Mouse (Mus musculus) right cerebral cortex, postnatal 25 days (tissue): ENCODE measurements at regions not wholly inside any gene's neighbourhood (a gene's known extent, or its start where the extent isn't known, plus 50 kb on each side); places are given as distances from the start of the nearest gene placed in this dataset.

ENCODE experiments used
- DNase-seq: peaks from one replicate; pipeline ENCODE4 v3.0.0; 2022

DNA sequence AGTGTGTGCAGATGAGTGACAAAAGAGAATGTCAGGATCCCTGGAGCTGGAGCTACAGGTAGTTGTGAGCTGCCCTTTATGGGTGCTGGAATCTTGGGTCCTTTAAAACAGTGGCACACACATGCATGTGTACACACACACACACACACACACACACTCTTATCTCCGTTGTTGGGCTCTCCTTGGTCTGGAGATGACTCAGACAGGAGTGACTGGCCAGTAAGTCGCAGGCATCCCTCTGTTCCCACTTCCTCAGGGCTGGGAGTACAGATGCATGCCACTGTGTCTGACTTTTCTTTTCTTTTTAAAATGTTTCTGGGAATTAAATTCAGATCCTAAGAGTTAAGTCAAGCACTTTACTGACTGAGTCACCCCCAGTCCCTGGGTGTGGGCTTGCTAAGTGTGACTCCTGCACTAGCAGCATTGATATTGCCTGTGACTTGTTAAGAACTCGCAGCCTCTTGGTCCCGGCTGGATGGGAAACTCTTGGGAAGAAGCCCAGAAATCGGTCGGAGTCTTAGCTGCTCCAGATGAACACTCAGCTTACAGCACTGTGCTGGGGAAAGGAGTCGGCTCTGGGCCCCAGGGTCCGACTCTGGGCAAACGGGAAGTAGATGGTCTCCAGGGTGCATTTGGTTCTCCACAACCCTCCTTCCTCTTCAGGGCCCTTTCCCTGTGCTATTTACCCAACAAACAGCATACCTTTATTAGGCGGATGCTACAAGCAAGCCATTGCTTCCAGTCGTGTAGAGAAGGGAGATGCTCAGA lies 233.0 kb upstream of the Cxcr4 start:
- DNase-seq, result no peak

DNA sequence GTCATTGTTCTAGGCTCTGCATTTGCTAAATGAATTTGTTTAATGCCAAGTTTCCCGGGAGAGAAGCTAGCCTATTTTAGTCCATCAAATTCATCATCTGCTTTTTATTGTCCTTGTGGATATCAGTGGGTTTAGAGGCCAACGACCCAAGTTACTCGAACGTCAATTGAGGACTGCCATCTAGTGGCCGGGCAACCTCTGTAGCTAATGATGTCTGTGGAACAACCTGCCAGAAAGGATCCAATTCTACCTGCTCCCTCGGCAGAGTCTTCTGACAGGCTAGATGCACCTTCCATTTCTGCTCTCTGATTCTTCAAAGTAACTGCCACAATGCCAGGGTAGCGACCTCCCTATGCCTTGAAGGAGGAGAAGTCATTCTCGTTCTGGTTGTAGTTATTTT lies 232.1 kb upstream of the Cxcr4 start:
- DNase-seq, result peak; percentile 36

DNA sequence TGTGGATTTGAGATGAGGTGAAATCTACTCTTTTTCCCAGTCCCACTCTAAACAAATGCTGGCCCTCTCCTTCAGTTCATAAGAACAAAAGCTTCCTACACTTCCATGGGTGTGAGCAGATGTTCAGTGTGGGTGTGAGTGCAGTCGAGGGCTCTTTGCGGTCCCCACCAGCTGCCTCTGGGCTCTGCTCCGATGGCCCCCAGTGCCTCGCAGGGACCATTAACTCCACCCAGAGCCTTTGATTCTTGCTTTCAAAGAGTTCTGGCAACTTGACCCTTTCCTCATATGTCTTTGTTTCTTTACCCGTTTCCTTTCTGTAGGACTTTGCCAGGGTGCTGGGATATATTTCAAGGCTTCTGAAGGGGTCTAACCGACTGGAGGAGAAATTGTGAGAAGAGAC lies 229.9 kb upstream of the Cxcr4 start:
- no peak for DNase-seq

DNA sequence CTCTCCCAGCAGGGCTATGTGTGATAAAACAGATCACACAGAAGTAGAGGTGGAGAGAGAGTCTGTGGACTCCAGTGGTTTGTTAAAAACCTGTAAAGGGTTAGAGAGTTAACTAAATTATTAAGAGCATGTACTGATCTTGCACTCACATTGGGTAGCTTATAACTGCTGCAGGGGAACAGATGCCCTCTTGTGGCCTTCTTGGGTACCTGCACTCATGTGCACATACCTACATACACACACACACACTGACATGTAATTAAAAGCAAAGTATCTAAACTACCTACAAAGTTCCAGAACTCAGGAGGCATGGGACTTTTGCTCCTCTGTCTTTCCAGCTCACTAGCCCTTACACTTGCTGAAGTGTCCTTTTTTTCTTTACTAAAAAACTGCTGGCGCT lies 228.4 kb upstream of the Cxcr4 start:
- DNase-seq, result no peak

DNA sequence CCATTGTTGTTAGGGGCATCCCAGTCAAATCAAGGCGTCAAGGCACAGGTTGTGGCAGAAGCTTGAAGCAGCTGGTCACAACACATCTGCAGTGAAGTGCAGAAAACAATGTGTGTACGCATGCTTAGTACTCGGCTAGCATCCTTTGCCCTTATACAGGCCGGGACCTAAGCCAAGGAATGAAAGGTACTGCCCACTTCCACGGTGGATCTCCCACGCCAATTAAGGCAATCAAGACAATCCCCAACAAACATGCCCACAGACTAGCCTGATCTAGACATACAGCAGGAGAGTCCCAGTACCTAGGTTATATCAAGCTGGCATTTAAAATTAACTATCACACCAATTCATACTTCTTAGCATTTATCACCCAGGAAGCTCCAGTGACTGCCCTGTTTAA lies 227.5 kb upstream of the Cxcr4 start:
- DNase-seq, result no peak

DNA sequence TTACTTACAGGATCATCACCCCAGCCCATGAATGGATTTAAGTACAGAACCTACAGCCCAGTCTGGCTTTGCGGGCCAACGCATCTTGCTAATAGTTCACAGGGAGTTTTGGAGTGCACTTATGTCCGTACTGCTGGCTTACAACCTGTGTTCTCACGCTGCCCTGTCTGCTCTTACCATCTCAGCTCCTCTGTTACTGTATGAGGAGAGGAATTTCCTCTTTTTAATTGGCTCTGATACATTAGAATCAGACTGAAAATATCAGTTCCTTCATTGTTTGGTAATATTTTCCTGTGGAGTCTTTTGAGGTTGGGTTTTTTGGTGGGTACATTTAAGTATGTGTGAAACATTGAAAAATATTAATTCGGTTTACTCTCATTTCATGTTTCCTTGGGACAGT lies 221.3 kb upstream of the Cxcr4 start:
- no peak for DNase-seq

DNA sequence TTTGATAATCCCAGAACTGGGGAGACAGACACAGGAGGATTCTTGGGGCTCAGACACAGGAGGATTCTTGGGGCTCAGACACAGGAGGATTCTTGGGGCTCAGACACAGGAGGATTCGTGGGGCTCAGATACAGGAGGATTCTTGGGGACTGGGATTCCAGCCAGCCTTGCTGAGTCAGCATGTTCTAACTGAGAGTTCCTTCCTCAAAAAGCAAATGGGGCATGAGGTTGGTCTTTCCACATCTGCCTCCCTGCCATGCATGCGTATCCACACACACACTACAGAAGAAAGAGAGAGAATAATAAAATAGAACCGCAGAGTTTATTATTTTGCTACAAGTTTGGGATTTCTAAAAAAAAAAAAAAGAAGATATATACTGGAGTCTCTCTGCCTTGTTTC lies 218.8 kb upstream of the Cxcr4 start:
- no peak for DNase-seq

DNA sequence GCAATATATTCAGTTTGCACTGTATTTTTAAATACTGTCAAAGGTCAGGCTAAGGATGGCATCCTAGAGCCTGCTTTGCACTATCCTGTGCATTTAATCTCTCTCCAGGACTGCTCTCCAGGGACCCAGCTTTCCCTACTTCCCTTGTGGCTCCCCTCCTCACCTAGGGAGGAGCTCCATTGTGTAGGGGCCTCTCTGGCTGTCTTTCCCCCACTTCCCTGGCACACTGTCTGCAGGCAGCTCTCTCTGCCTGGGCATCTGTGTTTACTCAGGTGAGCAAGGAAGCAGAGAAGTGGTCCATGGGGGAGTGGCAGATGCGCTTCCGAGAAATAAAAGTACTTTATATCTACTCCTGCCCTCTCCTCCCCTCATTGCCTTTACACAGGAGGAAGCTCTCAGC lies 218.0 kb upstream of the Cxcr4 start:
- no peak for DNase-seq

DNA sequence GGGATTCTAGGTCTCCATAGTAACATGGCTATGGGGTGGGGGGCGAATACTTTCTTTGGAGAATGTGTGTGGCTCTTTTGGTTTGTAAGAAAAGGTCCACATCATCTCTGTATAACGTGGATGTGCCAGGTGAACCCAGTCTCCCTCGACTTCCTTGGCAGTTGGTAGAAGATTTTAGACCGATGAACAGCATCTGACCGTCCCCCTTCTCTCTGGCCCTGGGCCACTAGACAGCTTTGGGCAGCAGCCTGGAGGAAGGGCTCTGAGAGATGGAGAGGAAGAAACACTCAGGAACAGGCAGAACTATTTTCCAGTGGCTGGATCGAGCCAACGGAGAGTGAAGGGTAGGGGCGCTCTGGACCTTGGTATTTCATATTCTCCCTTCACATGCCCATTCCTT lies 217.5 kb upstream of the Cxcr4 start:
- no peak for DNase-seq

DNA sequence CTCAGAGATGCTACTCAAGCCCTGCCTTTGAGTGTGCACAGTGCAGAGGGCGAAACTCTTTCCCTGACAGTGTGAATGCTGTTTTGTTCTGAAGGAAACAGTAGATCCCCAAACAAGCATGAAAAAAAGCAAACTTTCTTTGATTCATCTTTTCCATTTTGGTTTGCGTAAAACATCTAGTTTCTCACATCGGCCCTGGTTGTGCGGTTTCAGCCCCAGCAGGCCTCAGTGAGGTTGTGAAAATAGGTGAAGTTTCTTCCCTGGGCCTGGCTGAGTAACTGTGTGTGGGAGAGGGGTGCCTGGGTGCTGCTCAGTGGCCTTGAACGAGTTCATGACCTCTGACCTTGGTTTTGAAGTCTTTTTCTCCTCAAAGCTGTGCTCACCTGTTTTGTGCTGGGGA lies 216.5 kb upstream of the Cxcr4 start:
- DNase-seq, result no peak

DNA sequence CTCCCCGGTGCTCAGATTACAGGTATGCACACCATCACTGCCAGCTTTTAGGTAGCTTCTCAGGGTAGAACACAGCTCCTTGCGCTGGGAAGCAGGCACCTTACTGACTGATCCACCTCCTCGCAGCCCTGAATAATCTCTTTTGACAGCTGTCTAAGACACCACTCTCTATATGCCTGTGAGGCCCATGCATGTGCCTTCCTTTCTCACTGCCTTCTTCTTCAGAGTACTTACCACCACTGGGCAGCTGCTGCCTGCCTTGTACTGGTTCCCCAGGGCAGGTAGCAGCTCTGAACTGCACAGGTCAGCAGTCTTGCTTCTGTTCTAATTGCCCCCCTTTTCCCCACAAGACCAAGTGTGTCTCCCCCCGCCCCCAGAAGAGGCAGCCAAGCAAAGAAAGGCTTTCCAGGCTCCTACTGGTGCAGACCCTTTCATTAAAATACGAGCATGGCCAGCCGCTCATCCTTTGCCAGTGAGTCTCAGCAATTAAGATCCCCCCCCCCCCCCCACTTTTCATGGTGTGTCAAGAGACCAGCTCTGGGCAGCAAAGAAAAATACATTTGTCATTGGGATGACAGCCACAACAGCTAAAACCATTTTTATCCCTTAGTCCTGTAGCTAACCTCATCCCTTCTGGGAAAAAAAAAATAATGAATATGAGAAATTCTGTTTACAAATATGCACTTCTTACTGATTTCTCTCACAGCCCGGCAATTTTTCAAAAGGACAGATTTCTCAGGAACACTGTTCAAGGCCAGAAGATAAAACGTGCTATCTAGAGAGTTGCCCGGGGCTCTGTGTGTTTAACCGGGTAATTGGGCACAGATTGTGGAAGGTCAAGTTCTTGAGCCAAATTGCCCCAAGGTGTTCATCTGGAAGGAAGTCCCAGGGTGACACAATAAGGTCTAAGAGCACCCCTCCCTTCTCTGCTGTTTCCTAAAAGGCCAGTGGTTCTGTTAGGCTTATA lies 213.9 kb upstream of the Cxcr4 start:
- DNase-seq, result no peak

DNA sequence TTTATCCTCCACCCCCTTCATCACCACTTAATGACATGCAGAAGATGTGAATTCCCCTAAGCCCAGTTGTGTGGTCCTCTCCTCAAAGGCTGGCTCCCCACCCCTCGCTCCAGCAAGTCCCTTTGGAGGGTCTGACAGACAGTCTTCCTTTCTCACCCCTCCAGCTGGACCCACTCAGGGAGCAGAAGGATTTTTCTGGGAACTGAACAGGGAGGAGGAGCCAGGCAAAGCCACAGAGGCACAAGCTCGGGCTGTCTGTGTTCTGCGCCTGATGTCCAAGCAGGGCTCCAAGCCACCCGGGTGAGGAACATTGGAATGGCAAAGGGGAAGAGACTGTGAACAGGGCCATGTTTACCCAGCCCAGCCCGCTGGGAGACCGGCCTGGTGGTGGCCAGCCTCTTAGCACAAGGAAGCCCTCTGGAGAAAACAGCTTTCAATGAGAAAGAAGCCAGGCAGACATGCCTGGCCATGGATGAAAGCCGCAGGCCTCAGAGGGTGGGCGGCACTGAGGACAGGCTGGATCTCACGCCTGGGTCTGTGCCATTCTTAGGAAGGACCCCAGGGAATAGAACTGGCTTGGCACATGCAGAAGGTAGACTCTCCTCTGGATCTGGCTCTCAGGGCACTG lies 211.5 kb upstream of the Cxcr4 start:
- DNase-seq, result no peak

DNA sequence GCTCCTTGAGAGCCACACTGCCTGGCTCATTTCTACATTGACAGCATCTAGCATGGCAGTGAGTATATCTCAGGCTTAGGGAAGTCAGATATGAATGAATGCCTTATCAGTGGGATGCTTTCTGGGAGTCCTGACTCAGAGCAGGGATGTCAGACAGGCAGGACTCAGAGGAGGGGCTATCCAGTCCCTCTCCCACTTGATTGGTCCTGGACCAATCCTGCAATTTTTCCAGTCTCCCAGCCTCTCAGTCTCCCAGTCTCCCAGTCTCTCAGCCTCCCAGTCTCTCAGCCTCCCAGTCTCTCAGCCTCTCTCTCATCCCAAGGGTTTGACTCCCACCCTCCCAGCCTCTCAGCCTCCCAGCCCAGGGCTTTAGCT lies 211.0 kb upstream of the Cxcr4 start:
- DNase-seq, result no peak

DNA sequence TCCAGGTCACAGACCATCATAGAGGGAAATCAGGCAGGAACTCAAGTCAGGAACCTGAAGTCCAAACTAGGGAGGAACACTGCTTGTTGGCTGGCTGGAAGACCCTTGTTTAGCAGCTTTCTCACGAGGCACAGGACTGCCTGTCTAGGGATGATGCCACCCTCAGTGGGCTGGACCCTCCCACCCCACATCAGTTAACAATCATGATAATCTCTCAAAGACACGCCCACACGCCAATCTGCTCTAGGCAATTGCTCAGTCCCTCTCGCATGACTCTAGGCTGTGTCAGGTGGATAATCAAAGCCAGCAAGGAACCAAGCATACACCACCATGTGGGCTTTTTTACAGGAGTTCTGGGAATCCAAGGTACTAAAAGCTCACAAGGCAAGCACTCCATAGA lies 206.6 kb upstream of the Cxcr4 start:
- no peak for DNase-seq

DNA sequence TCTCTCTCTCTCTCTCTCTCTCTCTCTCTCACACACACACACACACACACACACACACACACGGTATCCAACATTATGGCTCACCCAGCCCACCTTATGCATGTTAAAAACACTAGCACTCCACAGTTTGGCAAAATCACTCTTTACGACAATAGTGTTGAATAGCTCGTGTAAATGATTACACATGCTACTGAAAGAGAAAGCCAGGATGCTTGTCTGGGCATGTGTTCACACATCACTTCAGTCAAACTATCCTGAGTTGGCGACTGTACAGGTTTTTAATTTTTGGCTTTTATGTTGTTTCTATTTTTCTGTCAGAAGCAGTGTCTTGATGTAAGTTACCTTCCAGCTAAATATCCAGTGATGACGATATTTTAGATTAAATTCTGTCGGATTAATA lies 203.6 kb upstream of the Cxcr4 start:
- DNase-seq, result no peak

DNA sequence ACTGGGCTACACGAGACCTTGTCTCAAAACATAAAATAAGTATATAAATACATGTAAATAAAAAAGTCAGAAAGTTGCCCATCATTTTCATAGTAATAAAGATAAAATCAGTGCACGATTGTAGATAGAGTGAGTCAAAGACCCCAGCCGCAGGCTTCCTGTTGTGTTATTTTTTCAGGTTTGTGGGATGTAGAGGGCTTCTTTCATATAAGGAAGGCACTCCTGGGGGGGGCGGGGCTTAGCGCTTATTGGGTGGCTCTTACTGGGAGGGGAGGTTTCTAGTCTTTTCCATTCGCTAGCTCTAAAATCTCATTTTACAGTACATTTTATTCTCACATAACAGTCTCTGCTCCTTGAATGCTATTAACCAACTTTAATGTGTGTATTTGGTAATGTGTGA lies 198.8 kb upstream of the Cxcr4 start:
- DNase-seq, result no peak

DNA sequence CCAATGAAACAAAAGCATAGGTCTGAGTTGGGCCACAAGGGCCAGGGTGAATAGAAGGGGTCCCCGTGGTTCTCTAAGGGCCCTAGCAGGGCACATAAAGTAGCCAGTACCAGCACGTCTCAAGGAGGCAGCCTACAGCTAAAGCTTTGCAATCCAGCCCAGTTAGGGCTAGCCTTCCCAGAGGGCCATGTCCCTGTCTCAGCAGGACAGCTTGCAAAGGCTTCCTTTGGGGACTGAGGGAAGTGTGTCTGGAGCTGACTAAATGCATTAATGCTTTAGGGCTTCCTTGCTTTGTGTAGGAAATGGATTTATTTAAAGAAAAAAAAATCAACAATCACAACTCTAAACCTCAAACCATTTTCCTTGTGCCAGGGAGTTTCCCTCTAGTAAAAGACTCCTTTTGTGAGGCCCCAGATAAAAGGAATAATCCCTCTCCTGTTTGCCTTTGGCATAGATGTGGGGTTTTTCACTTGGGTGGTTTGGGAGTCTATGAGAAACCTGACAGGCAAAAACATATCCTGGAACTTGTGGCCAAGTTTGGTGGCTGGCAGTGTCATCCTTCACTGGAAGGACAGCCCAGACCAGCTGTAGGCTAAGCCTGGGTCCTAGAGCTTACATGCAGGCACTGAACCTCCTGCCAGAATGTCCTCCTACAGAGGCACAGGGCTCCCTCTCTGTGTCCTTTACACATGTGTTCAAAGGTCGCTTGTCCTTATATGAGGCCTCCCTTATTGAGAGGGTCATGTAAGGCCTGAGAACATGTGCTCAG lies 197.7 kb upstream of the Cxcr4 start:
- DNase-seq, result no peak

DNA sequence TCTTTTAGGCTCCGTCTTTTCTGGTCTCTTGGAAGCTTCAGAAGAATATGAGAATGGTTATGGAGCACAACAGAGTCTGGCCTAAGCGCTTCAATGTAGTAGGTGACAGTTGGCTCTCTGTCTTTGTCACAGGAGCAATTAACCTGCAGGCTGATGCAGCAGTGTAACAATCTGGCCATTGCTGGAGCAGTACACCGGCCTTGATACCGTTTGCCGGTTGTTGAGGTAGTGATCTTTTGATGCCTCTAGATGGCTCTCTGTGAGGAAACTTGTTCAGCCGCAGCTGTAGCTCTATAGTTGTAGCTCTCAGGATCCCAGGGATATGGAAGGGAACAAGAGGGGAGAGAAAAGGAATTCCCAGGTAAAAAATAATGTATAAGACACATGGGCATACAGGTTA lies 196.1 kb upstream of the Cxcr4 start:
- DNase-seq, result no peak

DNA sequence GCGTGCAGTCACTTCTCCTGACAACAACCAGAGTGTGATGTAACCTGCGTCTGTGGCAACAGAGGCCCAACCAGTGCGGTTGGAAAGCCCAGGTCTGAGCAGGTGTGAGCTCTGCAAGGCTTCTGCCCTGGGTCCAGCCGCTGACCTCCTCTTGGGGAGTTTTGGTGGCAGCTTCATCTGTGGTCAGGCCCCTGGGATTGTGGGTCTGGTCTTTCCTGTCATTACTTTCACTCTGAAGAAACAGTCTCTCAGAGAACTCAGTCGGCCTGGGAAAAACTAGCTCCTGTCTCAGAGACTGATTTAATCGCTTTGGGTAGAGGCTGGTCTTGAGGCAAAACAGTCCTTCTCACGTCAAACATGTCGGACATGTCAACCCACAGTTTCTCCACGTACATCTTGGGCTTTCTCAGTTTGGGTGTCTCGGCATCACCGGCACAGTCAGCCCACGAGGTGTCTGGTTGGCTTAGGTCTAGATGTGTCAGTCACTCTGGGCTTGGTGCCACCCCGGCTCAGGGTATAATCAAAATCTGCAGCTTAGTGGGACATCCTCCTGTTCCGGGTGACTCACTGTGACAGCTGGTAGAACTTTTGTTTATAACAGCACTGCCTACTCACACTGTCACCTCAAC lies 195.0 kb upstream of the Cxcr4 start:
- DNase-seq, result peak; percentile 82

DNA sequence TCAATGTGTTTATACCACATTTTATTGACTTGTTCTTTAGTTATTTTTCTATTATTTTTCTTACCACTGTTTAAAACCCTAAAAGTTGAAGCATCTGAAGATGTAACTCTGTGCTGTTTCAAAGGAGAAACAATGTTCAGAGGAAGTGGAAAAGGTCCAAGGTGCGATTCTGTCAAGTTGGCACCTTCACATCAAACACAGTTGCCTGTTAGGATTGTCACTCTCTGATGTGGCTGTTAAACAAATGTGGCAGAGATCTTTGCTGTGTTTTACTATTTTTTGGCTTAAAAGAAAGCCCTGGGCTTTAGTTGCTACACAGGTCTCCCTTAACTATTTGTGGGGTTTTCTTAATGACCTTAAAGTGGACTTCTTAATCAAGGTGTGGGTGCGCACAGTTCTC lies 190.2 kb upstream of the Cxcr4 start:
- no peak for DNase-seq

DNA sequence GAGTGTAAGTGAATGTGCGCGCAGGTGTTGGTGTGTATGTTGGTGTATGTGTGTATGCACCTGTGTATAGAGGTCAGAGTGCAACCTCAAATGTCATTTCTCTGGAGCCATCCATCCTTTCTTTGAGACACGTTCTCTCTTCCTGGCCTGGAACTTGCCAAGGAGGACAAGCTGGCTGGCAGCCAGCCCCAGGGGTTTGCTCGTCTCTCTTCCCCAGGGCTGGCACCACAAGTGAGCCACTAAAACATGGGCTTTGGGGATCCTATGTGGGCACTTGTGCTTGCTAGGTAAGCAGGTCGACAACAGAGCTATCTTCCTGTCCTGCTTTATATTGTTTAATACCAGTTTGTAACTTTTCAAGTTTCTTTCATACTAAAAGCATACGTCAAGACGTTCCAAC lies 189.8 kb upstream of the Cxcr4 start:
- no peak for DNase-seq

DNA sequence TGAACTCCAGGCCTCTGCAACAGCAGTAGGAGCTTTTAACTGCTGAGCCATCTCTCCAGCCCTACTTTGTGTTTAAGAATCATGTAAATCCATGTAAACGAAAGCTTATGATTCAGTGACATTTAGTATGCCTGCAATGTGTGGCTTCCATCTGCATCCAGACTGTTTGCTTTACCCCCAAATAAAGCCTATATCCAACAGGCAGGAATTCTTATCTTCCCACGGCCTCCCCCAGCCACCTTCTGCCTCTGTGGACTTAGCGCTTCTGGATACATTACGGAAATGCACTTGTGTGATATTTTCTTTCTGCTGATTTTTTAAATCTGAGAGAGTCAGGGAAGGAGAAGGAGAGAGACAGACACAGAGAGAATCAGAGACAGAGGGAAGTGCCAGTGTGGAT lies 189.2 kb upstream of the Cxcr4 start:
- peak; percentile 49 for DNase-seq
